Mouse (Mus musculus) gastrocnemius, postnatal 14 days (tissue): ENCODE data around the gene Cebpg. TPM values are rescaled to one million over a fixed set of nuclear protein-coding genes. Genes with fewer than 3 reads are reported as not detected.

ENCODE experiments used
- DNase-seq: peaks from one replicate; pipeline ENCODE4 v3.0.0; 2021; ENCODE audit warnings: mixed read lengths
- intact Hi-C: fragments of 180-260 bp; cut with DNase I; formaldehyde crosslinking; loops from one replicate; pipeline ENCODE4 v1.15.1; 2025; ENCODE audit warnings: low total_unique reads
- total RNA-seq, 2 experiments: library from RNA; stranded (reverse); gene quantifications; 2 replicates each; pipeline ENCODE4 v1.2.3; 2021

The Cebpg gene
- total RNA-seq, 2 experiments from 2014 or later: 24.5 to 30.4 TPM

- DNase-seq: peak; percentile 69
- intact Hi-C loops: no loop called here
Measured at GRCm38 (mm10) chr7:35055619-35056435, 546 bp downstream of the Cebpg start.

- intact Hi-C loops: no loop called here
Measured at GRCm38 (mm10) chr7:35054977-35055618, 1.3 kb downstream of the Cebpg start.

GRCm38 (mm10) chr7:35054286-35054685, 2.1 kb downstream of the Cebpg start:
- no peak for DNase-seq
- intact Hi-C loops: no loop called here

More at GRCm38 (mm10) chr7:35054977-35055618, 1.3 kb downstream of the Cebpg start:
- DNase-seq: no peak

- no peak for DNase-seq
- intact Hi-C loops: no loop called here
Measured at GRCm38 (mm10) chr7:35053161-35053560, 3.2 kb downstream of the Cebpg start.

- intact Hi-C loops: no loop called here
- DNase-seq: no peak
Measured at GRCm38 (mm10) chr7:35050540-35050939, 5.8 kb downstream of the Cebpg start.

GRCm38 (mm10) chr7:35046091-35046490, 10.3 kb downstream of the Cebpg start:
- no peak for DNase-seq
- intact Hi-C loops: no loop called here

- intact Hi-C loops: no loop called here
Measured at GRCm38 (mm10) chr7:35044719-35045118, 11.7 kb downstream of the Cebpg start.

GRCm38 (mm10) chr7:35043266-35043817, 13.0 kb downstream of the Cebpg start:
- no peak for DNase-seq
- intact Hi-C loops: no loop called here

More at GRCm38 (mm10) chr7:35044719-35045118, 11.7 kb downstream of the Cebpg start:
- no peak for DNase-seq

- DNase-seq: peak; percentile 71
- intact Hi-C loops: no loop called here
Measured at GRCm38 (mm10) chr7:35042759-35043217, 13.6 kb downstream of the Cebpg start.

- DNase-seq: no peak
- intact Hi-C loops: no loop called here
Measured at GRCm38 (mm10) chr7:35042209-35042554, 14.2 kb downstream of the Cebpg start.

GRCm38 (mm10) chr7:35041286-35042208, 14.8 kb downstream of the Cebpg start:
- DNase-seq: no peak
- intact Hi-C loops: no loop called here

- intact Hi-C loops: no loop called here
- DNase-seq: no peak
Measured at GRCm38 (mm10) chr7:35040176-35040972, 16.0 kb downstream of the Cebpg start.

- DNase-seq: no peak
- intact Hi-C loops: no loop called here
Measured at GRCm38 (mm10) chr7:35037408-35037807, 19.0 kb downstream of the Cebpg start.

GRCm38 (mm10) chr7:35036266-35036731, 20.1 kb downstream of the Cebpg start:
- peak; percentile 76 for DNase-seq
- intact Hi-C loops: no loop called here

- intact Hi-C loops: no loop called here
- no peak for DNase-seq
Measured at GRCm38 (mm10) chr7:35035565-35035964, 20.8 kb downstream of the Cebpg start.

GRCm38 (mm10) chr7:35035141-35035553, 21.2 kb downstream of the Cebpg start:
- intact Hi-C loops: no loop called here
- peak; percentile 51 for DNase-seq

GRCm38 (mm10) chr7:35030567-35030966, 25.8 kb downstream of the Cebpg start:
- no peak for DNase-seq
- intact Hi-C loops: no loop called here

GRCm38 (mm10) chr7:35029648-35030047, 26.7 kb downstream of the Cebpg start:
- intact Hi-C loops: loop anchor here (5.0 to 10.0 kb wide), 3 partner anchors 88 to 355 kb away; partner anchors contain the start of gene Cebpa
- DNase-seq: no peak
